Mouse (Mus musculus): Measurements from ENCODE around the gene Sez6l.
A peak's percentile ranks its signal among the peaks of the same experiment; 100 is the strongest.

The Sez6l gene

DNA sequence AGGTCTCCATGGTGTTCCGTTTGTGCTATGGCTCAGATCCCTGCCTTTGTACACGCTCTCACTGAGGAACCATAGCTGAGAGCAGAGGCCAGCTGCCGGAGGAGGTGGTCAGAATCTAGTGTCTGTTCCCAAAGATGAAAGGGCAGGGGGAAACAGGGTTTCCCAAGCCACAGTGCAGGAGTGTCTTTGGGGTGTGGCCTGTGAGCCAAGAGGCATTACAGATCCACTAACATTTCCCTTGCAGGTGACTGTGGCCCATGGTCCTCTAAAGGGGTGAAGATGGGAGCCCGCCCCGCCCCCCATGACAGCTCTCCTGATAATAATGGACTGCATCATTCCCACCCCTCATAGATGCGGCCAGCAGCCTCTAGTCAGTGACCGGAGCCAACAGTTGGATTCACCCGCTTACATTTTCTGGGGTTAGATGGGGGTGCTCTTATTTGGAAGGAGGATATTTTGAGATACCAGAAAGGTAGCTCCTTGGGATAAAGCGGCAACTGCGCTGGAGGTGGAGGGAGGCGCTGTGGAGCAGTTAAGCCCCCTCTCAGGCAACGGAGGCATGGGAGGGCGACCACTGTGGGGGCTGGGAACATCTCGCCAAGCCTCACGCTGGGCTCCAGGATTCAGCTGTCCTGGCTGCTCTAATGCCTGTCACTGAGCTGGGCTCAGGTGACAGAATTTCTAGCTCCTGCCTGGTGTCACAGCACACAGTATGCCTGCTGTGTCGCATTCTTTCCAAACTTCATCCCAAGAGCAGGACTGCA lies 43.5 kb downstream of the Sez6l start:
- DNase-seq (ENCODE audit: low spot score in 2 of 2), result no peak

DNA sequence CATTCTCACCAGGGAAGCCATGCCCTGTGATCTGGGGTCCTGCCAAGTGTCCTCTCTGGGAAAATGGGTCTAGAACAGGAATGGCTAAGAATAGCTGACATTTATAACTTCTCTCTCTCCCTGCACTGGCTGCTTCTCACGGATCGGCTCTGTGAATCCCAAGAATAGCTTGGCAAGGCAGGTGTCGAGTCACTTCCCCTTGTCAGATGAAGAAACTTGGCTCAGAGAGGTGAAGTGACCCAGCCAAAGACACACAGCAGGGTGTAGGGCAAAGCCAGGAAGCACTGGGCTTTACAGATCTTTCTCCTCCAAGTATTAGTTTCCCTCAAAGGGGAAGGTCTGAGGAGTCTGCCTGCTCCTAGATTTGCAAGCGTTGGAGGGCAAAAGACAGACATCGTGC lies 44.1 kb downstream of the Sez6l start:
- DNase-seq (ENCODE audit: low spot score in 2 of 2), result no peak

GRCm38 (mm10) chr5:112532210-112532609 lies 44.8 kb downstream of the Sez6l start:
- DNase-seq (ENCODE audit: low spot score in 2 of 2), result peak in 1 of 2 experiments; percentile 12

GRCm38 (mm10) chr5:112531111-112531510 lies 45.9 kb downstream of the Sez6l start:
- no peak for DNase-seq (ENCODE audit: low spot score in 2 of 2)

DNA sequence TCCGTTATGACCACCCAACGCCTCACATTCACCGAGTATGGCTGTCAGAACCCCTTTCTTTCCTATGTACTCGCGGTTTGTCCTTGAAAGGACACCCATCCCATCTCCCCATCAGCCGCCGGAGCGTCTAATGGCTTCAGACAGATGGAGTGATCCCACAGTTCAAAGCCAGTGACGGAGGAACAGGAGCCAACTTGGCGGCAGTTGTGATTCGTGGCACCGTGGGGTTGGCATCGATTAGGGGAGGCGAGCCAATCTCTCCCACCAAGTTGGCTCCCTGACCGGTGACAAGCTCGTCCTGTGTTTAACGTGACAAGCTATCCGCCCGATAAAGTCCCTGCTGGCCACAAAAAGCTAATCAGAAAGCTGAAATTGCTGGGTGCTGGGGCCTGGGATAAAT lies 50.0 kb downstream of the Sez6l start:
- DNase-seq (ENCODE audit: low spot score in 2 of 2), result no peak

- DNase-seq (ENCODE audit: low spot score in 2 of 2), result no peak
Observed at GRCm38 (mm10) chr5:112526435-112526834, 50.5 kb downstream of the Sez6l start.

- no peak for DNase-seq (ENCODE audit: low spot score in 2 of 2)
Observed at GRCm38 (mm10) chr5:112525980-112526379, 51.0 kb downstream of the Sez6l start.

GRCm38 (mm10) chr5:112525271-112525670 lies 51.7 kb downstream of the Sez6l start:
- no peak for DNase-seq (ENCODE audit: low spot score in 2 of 2)

GRCm38 (mm10) chr5:112523796-112524195 lies 53.2 kb downstream of the Sez6l start:
- no peak for DNase-seq (ENCODE audit: low spot score in 2 of 2)

GRCm38 (mm10) chr5:112523331-112523730 lies 53.7 kb downstream of the Sez6l start:
- no peak for DNase-seq (ENCODE audit: low spot score in 2 of 2)

GRCm38 (mm10) chr5:112521703-112522527 lies 55.1 kb downstream of the Sez6l start:
- no peak for DNase-seq (ENCODE audit: low spot score in 2 of 2)

DNA sequence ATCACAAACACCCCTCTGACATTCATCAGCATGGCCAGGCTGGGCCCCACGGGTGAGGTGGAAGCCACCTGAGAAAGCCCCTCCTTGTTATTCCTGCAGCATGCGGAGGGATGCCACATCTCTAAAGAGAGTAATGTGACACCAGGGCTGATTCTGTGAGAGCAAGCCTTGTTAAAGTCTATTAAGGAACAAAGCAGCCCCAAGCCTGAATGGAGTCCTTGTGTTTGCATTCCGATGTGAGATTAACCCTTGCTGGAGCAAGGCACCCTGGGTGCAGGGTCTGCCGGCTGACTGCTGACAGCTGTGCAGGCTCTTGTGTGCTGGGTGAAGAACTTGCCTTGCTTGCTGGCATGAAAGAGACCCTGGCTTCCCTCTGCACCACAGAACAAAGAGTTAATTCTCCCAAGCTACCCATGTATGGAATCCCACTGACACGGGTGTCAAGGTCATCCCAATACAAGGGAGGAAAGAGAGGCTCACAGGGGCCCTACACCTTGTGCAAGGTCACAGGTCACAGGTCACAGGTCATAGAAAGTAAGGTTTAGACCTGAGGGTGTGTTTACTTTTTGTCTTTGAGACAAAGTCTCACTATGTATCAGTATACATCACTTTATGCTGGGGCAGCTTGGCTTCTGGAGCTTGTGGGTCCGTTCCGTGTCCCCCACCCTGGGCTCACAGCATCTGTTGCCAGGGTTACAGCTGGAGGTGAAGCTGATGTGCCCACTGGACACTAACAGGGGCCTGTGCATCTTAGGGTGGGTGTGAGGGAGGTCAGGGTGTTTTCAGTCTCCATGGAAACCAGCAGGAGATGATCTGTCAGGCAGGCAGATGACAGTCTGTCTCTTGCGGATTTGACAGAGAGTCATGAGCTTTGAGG lies 55.9 kb downstream of the Sez6l start:
- no peak for DNase-seq (ENCODE audit: low spot score in 2 of 2)

DNA sequence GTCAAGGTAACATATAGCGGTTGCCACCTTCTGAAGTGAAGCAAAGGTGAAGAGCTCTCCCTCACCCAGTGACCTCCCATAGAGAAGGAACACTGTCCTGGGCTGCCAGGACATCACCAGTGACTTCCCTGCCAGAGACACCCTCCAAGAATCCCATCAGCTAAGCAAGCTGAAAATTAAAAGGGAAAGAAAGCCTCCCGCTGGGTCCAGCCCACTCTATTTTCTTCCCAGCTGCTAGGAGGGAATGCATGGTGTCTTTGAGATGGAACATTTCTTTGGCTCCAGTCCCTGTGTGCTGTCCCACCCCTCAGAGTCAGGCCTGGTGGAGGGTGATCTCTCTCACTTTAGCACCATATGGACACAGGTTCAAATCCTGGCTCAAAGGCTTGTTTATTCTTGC lies 58.2 kb downstream of the Sez6l start:
- DNase-seq (ENCODE audit: low spot score in 2 of 2), result no peak

- no peak for DNase-seq (ENCODE audit: low spot score in 2 of 2)
Observed at GRCm38 (mm10) chr5:112517454-112517853, 59.5 kb downstream of the Sez6l start.

DNA sequence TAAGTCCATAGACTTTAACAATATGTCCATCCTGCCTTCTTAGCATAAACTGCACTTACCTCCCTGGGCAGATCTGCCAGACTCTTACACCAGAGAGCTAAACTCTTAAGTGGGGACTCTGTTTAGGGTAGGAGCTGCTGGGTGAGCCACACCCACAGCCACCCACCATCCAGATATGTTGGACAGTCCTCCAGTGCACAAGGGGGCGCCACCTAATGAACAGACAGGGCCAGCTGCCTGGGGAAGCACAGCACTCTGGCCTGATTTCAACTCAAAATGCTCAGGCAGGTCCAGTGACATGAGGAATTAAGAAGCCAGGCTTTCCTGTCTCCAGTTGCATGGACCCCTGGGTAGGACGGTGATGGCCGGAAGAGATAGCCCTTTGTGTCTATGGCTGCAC lies 60.5 kb downstream of the Sez6l start:
- DNase-seq (ENCODE audit: low spot score in 2 of 2), result no peak

DNA sequence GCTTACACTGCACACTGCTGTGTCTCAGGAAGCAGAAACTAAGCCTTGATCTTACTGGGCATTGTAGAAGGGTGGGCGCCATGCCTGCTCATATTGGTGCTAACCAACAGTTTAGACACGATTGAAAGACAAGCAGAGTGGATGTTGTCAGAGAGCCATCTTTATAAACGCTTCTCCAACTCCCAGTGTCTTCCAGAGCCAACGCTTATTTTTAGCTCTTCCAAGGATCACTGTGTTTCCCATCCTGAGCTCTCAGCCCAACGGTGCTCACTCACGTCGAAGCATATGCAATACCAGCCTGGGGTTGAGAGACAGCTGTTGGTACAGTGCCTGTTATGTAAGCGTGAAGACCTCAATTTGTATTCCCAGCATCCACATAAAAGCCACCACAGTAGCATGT lies 66.6 kb downstream of the Sez6l start:
- no peak for DNase-seq (ENCODE audit: low spot score in 2 of 2)

GRCm38 (mm10) chr5:112509916-112510315 lies 67.1 kb downstream of the Sez6l start:
- no peak for DNase-seq (ENCODE audit: low spot score in 2 of 2)

GRCm38 (mm10) chr5:112505595-112505994 lies 71.4 kb downstream of the Sez6l start:
- no peak for DNase-seq (ENCODE audit: low spot score in 2 of 2)

DNA sequence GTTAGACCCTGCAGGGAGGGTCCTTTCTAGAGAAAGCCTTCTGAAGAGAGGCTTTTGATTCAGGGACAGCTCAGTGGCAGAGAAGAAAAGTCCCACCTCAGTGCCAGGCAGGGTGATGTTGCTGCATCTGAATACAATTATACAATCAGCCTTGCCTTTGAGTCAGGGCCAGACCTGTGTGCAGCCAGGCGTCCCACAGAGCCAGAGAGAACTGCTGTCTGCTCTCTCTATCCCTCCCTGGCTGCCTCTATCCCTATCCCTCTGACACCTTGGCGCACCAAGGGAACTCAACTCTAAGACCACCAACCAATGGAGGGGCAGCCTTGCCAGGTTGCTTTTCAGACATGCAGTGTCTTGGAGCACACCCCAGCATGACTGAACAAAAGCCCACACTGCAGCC lies 75.6 kb downstream of the Sez6l start:
- DNase-seq (ENCODE audit: low spot score in 2 of 2), result no peak

- DNase-seq (ENCODE audit: low spot score in 2 of 2), result no peak
Observed at GRCm38 (mm10) chr5:112499918-112500682, 76.9 kb downstream of the Sez6l start.
